Mouse (Mus musculus) kidney, postnatal 0 days (tissue): ENCODE data around the gene Lhx1. TPM values are rescaled to one million over a fixed set of nuclear protein-coding genes. Genes with fewer than 3 reads are reported as not detected.

Experiments
- ATAC-seq: fragments of 200-750 bp; cut with Nextera tagmentation; replicated peaks from 2 replicates; pipeline ENCODE4 v1.8.0; 2017; ENCODE audit warnings: low read depth, moderate number of reproducible peaks, moderate TSS enrichment, moderate library complexity; ENCODE audit not compliant: low FRiP score
- DNase-seq: peaks from one replicate; pipeline ENCODE4 v3.0.0-alpha.2; 2016; ENCODE audit warnings: low spot score
- H3K27ac ChIP-seq: fragments of 300-500 bp; sonication (generic); 2 replicates; pipeline ENCODE4 v1.5.1; 2014; ENCODE audit warnings: mild to moderate bottlenecking
- H3K27me3 ChIP-seq: fragments of 300-500 bp; sonication (generic); 2 replicates; pipeline ENCODE4 v1.6.1; 2014; ENCODE audit warnings: low read length, mixed read lengths; ENCODE audit not compliant: insufficient read depth
- H3K36me3 ChIP-seq: fragments of 300-500 bp; sonication (generic); 2 replicates; pipeline ENCODE4 v1.6.1; 2014; ENCODE audit warnings: low read length, mixed read lengths; ENCODE audit not compliant: insufficient read depth
- H3K4me1 ChIP-seq: fragments of 300-500 bp; sonication (generic); replicated peaks from 2 replicates; pipeline ENCODE4 v1.6.1; 2014; ENCODE audit warnings: antibody characterized with exemption, low read length, mixed read lengths; ENCODE audit not compliant: insufficient read depth
- H3K4me2 ChIP-seq: fragments of 300-500 bp; sonication (generic); 2 replicates; pipeline ENCODE4 v1.6.1; 2014; ENCODE audit warnings: mild to moderate bottlenecking, low read length, moderate library complexity, mixed read lengths
- H3K4me3 ChIP-seq: fragments of 300-500 bp; sonication (generic); replicated peaks from 2 replicates; pipeline ENCODE4 v1.5.1; 2014; ENCODE audit warnings: low read depth, low read length
- H3K9ac ChIP-seq: fragments of 300-500 bp; sonication (generic); 2 replicates; pipeline ENCODE4 v1.6.1; 2014; ENCODE audit warnings: low read depth, low read length
- H3K9me3 ChIP-seq: fragments of 300-500 bp; sonication (generic); replicated peaks from 2 replicates; pipeline ENCODE4 v1.6.1; 2016; ENCODE audit warnings: low read length, inconsistent platforms, mixed read lengths
- CTCF ChIP-seq: IDR thresholded peaks from 2 replicates; pipeline ENCODE4 v1.5.1; 2016; ENCODE audit warnings: antibody characterized with exemption, low read depth, mild to moderate bottlenecking, moderate library complexity
- WGBS: fragments of 180-500 bp; shearing (Covaris S2); extraction: QIAGEN DNeasy Blood & Tissue Kit; methylation state at CpG from one replicate; pipeline ENCODE4 v1.1.7; 2014; 5-methylcytosine and 5-hydroxymethylcytosine counted together
- polyA plus RNA-seq: library from polyadenylated mRNA; unstranded; fragments of >200 nt; fragmentation: Nextera tagmentation; extraction: Ambion mirVana; gene quantifications from 2 replicates; pipeline ENCODE4 v1.2.1, GENCODE M21; 2015

Lhx1 gene
- polyA plus RNA-seq, 1 experiment from 2014 or later = 28.9 TPM

DNA sequence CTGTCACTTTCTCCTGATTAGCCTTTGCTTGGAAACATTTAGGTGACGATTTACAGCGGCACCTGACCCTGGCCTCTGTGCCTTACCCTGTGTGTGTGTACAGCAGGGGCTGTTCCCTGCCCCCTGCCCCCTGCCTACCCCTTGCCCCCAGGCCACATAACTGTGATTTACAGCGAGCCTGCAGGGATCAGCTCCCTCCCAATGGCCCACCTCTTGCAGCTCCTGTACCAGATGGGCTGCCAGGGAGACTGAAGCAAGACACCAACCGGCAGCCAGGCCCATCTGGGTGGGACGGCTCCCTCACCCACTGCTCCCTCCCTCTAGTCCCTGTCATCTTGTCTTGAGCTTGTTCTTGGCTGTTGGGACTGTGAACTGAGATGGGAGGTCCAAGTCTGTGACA, 43.1 kb upstream of the Lhx1 start:
- H3K36me3 ChIP-seq = no peaks in the 10 kb centered on the region
- H3K27me3 ChIP-seq = no peaks in the 10 kb centered on the region
- no peaks in the 10 kb centered on the region for H3K9me3 ChIP-seq
- H3K4me2 ChIP-seq = no peak overlapping the region
- ATAC-seq = no peak
- H3K9ac ChIP-seq = no peak overlapping the region
- H3K27ac ChIP-seq = no peak overlapping the region
- 13% methylated on average over 5 of the region's 5 CpGs for WGBS
- H3K4me1 ChIP-seq = 0 out of 2 replicates have a peak, but pooled peaks cover 5% of the 10 kb centered on the region
- DNase-seq = peak; percentile 4
- no peak for TF ChIP-seq CTCF
- no peak overlapping the region for H3K4me3 ChIP-seq

- DNase-seq = no peak
- no peaks in the 10 kb centered on the region for H3K27me3 ChIP-seq
- H3K9me3 ChIP-seq = no peaks in the 10 kb centered on the region
- H3K27ac ChIP-seq = no peak overlapping the region
- 38% methylated on average over 8 of the region's 8 CpGs for WGBS
- ATAC-seq = no peak
- no peaks in the 10 kb centered on the region for H3K36me3 ChIP-seq
- H3K4me3 ChIP-seq = no peak overlapping the region
- no peak overlapping the region for H3K9ac ChIP-seq
- TF ChIP-seq CTCF = no peak
- no peak overlapping the region for H3K4me2 ChIP-seq
- 0 out of 2 replicates have a peak, but pooled peaks cover 5% of the 10 kb centered on the region for H3K4me1 ChIP-seq
Measured at GRCm38 (mm10) chr11:84566691-84567090, 41.4 kb upstream of the Lhx1 start.

- DNase-seq (no peak), ATAC-seq (no peak)
- no peak overlapping the region for H3K4me2 ChIP-seq
- no peaks in the 10 kb centered on the region for H3K27me3 ChIP-seq
- H3K36me3 ChIP-seq = no peaks in the 10 kb centered on the region
- H3K27ac ChIP-seq = no peak overlapping the region
- H3K9me3 ChIP-seq = no peaks in the 10 kb centered on the region
- no peak overlapping the region for H3K9ac ChIP-seq
- no peak overlapping the region for H3K4me3 ChIP-seq
- WGBS = 73% methylated on average over 3 of the region's 3 CpGs
- no peak for TF ChIP-seq CTCF
- 0 out of 2 replicates have a peak, but pooled peaks cover 5% of the 10 kb centered on the region for H3K4me1 ChIP-seq
Measured at GRCm38 (mm10) chr11:84565224-84565623, 39.9 kb upstream of the Lhx1 start.

- H3K4me3 ChIP-seq = no peak overlapping the region
- H3K36me3 ChIP-seq = no peaks in the 10 kb centered on the region
- ATAC-seq (no peak), DNase-seq (no peak)
- no peak overlapping the region for H3K9ac ChIP-seq
- WGBS = 42% methylated on average over 7 of the region's 7 CpGs
- no peak for TF ChIP-seq CTCF
- H3K4me2 ChIP-seq = no peak overlapping the region
- no peaks in the 10 kb centered on the region for H3K9me3 ChIP-seq
- H3K4me1 ChIP-seq = 0 out of 2 replicates have a peak, but pooled peaks cover 1% of the 10 kb centered on the region
- H3K27me3 ChIP-seq = no peaks in the 10 kb centered on the region
- H3K27ac ChIP-seq = no peak overlapping the region
Measured at GRCm38 (mm10) chr11:84563360-84563759, 38.0 kb upstream of the Lhx1 start.

DNA sequence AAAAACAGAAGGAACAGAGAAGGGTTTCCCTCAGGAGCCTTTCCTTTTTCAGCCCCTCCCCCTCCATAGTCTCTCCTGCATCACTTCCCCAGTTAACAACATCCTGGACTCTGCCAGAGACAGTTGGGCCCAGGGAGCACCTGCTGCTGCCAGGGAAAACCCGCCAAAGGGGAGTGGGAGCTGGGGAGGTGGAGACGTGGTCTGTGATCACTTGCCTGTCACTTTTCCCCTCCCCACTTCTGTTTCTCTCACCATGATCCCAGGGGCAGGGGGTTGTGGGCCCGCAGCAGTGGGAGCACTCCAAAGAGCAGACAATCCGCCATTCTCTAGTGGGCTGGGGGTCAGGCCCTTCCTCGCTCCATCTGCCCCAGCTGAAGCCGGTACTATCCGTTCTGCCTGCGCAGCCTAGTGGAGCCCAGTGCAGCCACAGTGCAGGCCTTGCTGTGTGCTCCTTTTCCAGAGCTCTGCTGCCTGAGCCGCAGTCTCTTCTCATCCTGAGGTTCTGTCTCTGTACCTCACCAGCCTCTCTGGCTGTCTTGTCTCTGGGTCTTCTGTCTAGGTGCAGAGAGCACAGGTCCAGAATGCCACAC, 37.5 kb upstream of the Lhx1 start:
- no peak overlapping the region for H3K4me2 ChIP-seq
- no peak for TF ChIP-seq CTCF
- H3K27me3 ChIP-seq = no peaks in the 10 kb centered on the region
- no peaks in the 10 kb centered on the region for H3K9me3 ChIP-seq
- DNase-seq (no peak), ATAC-seq (no peak)
- H3K27ac ChIP-seq = no peak overlapping the region
- H3K4me3 ChIP-seq = no peak overlapping the region
- no peaks in the 10 kb centered on the region for H3K4me1 ChIP-seq
- WGBS = 15% methylated on average over 9 of the region's 9 CpGs
- no peak overlapping the region for H3K9ac ChIP-seq
- H3K36me3 ChIP-seq = no peaks in the 10 kb centered on the region

DNA sequence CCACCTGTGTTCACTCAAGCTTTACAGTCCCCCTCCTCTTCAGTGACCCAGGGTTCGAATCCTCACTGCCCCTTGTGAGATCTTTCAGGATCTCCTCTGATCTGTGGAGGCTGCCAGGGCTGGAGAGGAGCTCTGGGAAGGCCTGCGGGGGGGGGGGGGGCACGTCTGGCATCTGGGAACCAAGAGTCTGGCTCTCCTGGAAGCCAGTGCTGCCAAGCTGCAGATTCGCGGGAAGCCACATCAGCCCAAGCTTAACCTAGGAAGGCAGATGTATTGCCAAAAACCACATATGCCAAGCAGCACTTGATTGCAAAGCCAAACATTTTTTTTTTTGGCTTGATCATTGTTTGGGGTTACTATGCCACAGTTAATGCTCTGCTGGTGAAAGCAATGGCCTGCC, 36.2 kb upstream of the Lhx1 start:
- TF ChIP-seq CTCF = no peak
- ATAC-seq (no peak), DNase-seq (no peak)
- 70% methylated on average over 4 of the region's 5 CpGs for WGBS
- Histone ChIP-seq H3K27ac (no peak overlapping the region), H3K27me3 (no peaks in the 10 kb centered on the region), H3K4me3 (no peak overlapping the region), H3K9me3 (no peaks in the 10 kb centered on the region), H3K4me1 (no peaks in the 10 kb centered on the region), H3K9ac (no peak overlapping the region), H3K36me3 (no peaks in the 10 kb centered on the region), H3K4me2 (no peak overlapping the region)
